Mouse (Mus musculus): Measurements from ENCODE around the gene Gja4. TPM values are rescaled to one million over a fixed set of nuclear protein-coding genes. Genes with fewer than 3 reads are reported as not detected.

The Gja4 gene
- total RNA-seq, 2 experiments from 2014 or later: 11.1 to 12.5 TPM

- DNase-seq (ENCODE audit: low spot score): no peak
- intact Hi-C loops (cut with DNase I): no loop called here
Measured at GRCm38 (mm10) chr4:127327258-127327657, 13.4 kb upstream of the Gja4 start.

- intact Hi-C loops (cut with DNase I): no loop called here
Measured at GRCm38 (mm10) chr4:127325276-127325675, 11.4 kb upstream of the Gja4 start.

GRCm38 (mm10) chr4:127324759-127325158, 10.9 kb upstream of the Gja4 start:
- intact Hi-C loops (cut with DNase I): loop anchor here (1.0 kb wide), 1 partner anchor 89 kb away; no protein-coding TSS in a partner anchor
- DNase-seq (ENCODE audit: low spot score): no peak

More at GRCm38 (mm10) chr4:127325276-127325675, 11.4 kb upstream of the Gja4 start:
- DNase-seq (ENCODE audit: low spot score): no peak

GRCm38 (mm10) chr4:127324296-127324695, 10.5 kb upstream of the Gja4 start:
- intact Hi-C loops (cut with DNase I): loop anchor here (1.0 kb wide), 1 partner anchor 89 kb away; no protein-coding TSS in a partner anchor
- DNase-seq (ENCODE audit: low spot score): no peak

DNA sequence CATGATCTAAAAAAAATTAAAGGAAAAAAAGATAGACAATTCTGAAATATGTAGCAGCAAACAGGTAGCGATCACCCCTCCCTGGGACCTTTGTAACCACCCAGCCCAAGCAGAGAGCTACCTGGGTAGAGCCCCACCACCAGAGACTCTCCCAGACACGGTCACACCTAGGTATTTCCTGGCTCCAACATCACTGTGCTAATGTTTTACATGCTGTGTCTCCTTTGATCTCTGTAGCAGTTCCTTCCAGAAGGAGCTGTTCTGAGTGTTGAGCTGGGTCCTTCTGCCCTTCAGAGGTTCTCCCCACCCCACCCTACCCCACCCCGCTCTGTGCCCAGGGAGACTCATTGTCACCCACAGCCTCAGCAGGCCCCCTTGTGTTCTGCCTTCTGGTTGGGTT, 9.8 kb upstream of the Gja4 start:
- intact Hi-C loops (cut with DNase I): loop anchor here (1.0 kb wide), 1 partner anchor 88 kb away; no protein-coding TSS in a partner anchor
- DNase-seq (ENCODE audit: low spot score): no peak

GRCm38 (mm10) chr4:127319613-127320012, 5.8 kb upstream of the Gja4 start:
- intact Hi-C loops (cut with DNase I): loop anchor here (2.0 kb wide), 1 partner anchor 85 kb away; no protein-coding TSS in a partner anchor
- DNase-seq (ENCODE audit: low spot score): no peak

DNA sequence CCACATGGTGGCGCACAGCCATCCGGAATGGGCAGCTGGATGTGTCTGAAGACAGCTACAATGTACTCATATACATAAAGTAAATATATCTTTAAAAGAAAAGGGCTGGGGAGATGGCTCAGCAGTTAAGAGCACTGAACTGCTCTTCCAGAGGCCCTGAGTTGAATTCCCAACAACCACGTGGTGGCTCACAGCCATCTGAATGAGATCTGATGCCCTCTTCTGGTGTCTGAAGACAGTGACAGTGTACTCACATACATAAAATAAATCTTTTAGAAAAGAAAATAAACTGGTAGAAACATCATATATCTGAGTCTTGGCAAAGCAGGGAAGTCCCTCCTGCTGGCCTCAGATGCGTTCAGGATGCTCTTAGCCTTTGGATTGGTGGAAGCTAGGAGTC, 3.3 kb upstream of the Gja4 start:
- no peak for DNase-seq (ENCODE audit: low spot score)
- intact Hi-C loops (cut with DNase I): loop anchor here (1.0 kb wide), 1 partner anchor 67 kb away; no protein-coding TSS in a partner anchor

DNA sequence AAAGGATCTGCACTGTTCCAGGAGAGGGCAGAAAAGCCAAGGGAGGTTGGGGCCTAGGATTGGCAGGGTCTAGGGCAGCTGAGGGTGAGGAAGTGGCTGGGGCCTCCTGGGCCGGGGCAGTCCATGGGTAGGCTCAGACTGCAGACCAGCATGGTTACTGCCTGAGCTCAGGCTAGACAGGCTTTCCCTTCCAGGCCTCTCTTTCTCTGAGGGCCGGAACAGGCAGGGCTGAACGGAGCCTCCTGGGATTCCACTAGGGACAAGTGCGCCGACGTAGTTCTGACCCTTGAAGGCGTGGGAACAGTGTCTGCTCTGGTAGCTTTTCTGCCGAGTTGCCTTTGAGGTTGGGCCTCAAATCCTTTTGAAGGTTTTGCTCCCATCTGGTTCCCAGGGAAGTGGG, 1.9 kb upstream of the Gja4 start:
- DNase-seq (ENCODE audit: low spot score): no peak
- intact Hi-C loops (cut with DNase I): no loop called here

- intact Hi-C loops (cut with DNase I): no loop called here
- no peak for DNase-seq (ENCODE audit: low spot score)
Measured at GRCm38 (mm10) chr4:127314585-127314984, 746 bp upstream of the Gja4 start.

- intact Hi-C loops (cut with DNase I): loop anchor here (2.0 kb wide), 1 partner anchor 34 kb away; no protein-coding TSS in a partner anchor
Measured at GRCm38 (mm10) chr4:127312349-127312748, 1.5 kb downstream of the Gja4 start.

DNA sequence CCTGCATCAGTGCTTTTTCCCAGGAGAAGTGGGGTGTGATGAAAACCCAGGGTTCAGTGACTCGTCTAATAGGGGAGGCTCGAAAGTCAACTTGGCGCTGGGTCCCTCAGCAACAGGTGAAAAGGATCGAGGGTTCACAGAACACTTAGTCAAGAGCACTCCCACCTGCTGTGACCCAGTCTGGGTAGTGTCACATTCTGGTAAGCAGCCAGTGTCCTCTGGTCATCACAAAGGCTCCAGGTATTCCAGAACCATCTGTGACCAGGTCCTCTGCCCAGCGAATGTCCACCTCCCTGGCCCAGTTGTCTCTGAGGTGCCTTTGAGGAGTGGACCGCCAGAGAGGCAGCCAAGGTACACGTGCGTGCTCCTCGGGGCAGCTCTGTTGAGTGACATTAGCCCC, 2.3 kb downstream of the Gja4 start:
- intact Hi-C loops (cut with DNase I): no loop called here
- no peak for DNase-seq (ENCODE audit: low spot score)

More at GRCm38 (mm10) chr4:127312349-127312748, 1.5 kb downstream of the Gja4 start:
- no peak for DNase-seq (ENCODE audit: low spot score)

- intact Hi-C loops (cut with DNase I): no loop called here
Measured at GRCm38 (mm10) chr4:127306915-127307314, 6.9 kb downstream of the Gja4 start.

DNA sequence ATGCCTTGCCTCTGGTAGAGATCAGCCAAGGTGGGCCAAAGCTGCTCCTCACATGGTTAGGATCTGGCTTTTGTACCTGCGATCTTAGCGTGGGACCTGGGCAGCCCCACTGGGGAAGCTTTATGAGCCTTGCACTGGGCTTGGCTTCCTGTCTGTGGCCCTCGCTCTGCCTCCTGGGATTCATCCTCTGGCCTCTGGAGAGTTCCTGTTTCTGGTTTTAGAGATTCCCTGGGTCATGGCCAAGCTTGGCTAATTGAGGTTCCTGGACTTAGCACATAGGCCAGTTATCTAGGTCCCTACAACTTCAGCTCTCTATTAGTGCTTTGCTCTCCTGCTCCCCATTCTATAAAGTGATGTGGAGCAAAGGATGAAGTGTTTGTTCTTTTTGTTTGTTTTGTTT, 10.0 kb downstream of the Gja4 start:
- intact Hi-C loops (cut with DNase I): no loop called here
- no peak for DNase-seq (ENCODE audit: low spot score)

More at GRCm38 (mm10) chr4:127306915-127307314, 6.9 kb downstream of the Gja4 start:
- no peak for DNase-seq (ENCODE audit: low spot score)

DNA sequence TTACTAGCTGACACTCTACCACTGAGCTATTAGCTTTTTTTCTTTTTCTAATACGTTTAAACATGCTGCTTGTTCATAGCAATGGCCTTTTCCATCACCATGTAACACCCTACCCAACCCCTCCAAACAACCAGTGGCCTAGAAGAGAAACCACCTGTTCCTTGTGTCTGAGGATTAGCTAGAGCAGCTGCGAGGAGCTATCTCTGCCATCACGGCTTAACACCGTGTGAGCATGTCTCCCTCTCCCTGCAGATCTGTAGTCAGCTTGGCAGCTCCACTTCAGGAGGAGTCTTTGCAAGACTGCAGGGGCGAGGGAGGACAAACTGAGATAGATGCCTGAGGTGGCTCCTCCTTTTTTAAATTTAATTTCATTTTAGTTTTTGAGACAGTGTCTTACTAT, 13.3 kb downstream of the Gja4 start:
- intact Hi-C loops (cut with DNase I): no loop called here
- no peak for DNase-seq (ENCODE audit: low spot score)

DNA sequence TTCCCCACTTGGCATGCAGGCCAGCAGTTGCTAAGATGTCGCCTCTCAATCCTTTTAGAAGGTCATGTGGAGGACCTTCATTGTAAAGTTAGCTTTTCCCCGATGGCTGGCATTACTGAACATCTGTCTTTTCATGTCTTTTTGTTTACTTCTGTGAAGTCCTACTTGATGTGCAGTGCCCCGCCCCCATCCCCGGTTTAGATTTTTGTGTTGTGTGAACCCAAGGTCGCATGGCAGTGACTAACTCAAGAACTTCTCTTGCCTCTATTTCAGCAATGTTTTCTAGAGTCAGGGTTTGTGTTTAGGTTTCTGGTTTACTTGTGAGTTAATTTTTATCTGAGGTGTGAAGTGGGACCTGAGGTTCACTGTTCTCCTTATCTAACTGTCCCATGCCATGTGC, 21.2 kb downstream of the Gja4 start:
- DNase-seq (ENCODE audit: low spot score): no peak
- intact Hi-C loops (cut with DNase I): no loop called here

DNA sequence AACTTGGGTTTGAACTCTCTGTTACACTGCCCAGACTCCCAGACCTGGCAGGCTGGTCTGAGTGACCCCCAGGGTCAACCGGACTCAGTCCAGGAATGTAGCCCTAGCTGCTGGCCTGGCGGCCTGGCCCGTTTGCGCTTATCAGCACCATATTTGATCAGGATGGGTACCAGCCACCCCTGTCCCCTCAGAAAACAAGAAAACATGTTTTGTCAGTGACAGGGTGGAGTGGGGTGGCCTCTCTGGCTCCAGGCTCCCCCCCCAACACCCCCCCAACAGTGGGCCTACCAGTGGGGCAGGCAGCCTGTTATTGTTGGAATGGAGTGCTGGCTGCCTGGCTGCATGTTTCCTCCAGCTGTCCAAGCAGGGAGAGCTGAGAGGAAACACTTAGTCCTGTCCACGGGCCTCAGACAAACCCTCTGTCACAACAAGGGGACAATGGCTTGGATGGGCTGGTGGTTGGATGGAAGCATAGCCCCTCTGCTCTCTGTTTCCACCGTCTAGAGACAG, 24.7 kb downstream of the Gja4 start:
- DNase-seq (ENCODE audit: low spot score): peak; percentile 75
- intact Hi-C loops (cut with DNase I): no loop called here

GRCm38 (mm10) chr4:127286907-127287306, 26.9 kb downstream of the Gja4 start:
- DNase-seq (ENCODE audit: low spot score): no peak
- intact Hi-C loops (cut with DNase I): no loop called here

GRCm38 (mm10) chr4:127279241-127279640, 34.6 kb downstream of the Gja4 start:
- intact Hi-C loops (cut with DNase I): loop anchor here (2.0 kb wide), 1 partner anchor 34 kb away; no protein-coding TSS in a partner anchor
- DNase-seq (ENCODE audit: low spot score): no peak

- intact Hi-C loops (cut with DNase I): loop anchor here (2.0 kb wide), 1 partner anchor 34 kb away; no protein-coding TSS in a partner anchor
- DNase-seq (ENCODE audit: low spot score): peak; percentile 68
Measured at GRCm38 (mm10) chr4:127278451-127279001, 35.3 kb downstream of the Gja4 start.

- no peak for DNase-seq (ENCODE audit: low spot score)
- intact Hi-C loops (cut with DNase I): no loop called here
Measured at GRCm38 (mm10) chr4:127264183-127264554, 49.7 kb downstream of the Gja4 start.

DNA sequence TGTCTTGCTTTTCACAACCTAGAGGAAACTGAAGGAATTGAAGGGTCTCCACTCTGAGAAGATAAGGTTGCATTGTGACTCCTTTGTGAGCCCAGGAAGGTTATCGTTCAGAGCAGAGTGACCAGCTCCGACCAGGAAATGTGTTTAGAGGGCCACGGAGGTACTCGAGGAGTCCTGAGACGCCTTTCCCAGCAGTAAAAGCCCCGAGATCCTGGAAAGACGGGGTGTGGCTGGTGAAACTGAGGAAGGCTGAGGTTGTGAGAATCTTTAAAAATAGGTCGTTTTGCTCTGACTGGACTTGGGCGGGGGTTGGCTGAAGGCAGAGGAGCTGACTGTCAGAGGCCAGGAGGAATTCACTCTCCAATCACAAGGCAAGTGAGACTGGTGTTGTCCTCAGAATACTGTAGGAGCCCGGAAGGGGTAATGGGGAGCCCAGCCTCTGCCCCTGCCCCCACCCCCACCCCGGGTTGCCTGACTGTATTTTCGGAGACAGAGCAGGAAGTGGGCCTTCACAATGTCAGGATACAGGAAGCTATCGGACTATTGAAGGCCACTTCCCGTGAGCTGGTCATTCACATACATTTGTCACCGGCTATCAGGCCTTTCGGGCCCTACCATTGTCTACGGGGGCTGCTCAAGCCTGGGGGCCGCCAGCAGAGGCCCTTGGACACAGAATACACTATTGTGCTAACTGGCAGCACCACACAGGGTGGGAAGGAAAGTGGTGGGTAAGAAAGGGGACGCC, 50.2 kb downstream of the Gja4 start:
- intact Hi-C loops (cut with DNase I): no loop called here
- DNase-seq (ENCODE audit: low spot score): no peak
